Mouse (Mus musculus) heart, postnatal 4 days (tissue): ENCODE data around the gene Prkab1. TPM values are rescaled to one million over a fixed set of nuclear protein-coding genes. Genes with fewer than 3 reads are reported as not detected.
A peak's percentile ranks its signal among the peaks of the same experiment; 100 is the strongest.

Source experiments
- DNase-seq: peaks from one replicate; pipeline ENCODE4 v3.0.0; 2021
- total RNA-seq, 2 experiments: library from RNA; stranded (reverse); gene quantifications; 2 replicates each; pipeline ENCODE4 v1.2.3; 2021

The Prkab1 gene
- total RNA-seq, 2 experiments from 2014 or later, result 67.9 to 72.7 TPM

DNA sequence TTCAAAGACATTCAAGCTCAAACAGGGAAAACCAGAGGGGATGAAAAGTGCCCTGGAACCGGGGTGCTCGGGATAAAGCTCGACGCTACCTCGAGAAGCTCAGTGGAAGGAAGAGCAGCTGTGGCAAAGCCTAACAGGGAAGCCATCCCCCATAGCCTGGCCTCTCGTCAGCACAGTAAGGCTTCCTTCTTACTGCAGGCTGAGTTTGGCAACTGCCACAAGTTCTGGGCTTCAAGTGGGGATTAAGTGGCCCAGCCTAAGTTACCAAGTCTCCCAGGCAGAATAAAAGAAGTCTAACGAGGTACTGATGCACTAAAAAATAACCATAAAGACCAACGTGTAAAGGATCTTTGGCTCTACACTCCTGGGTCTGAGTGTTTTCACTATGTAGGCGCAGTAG, 6.1 kb downstream of the Prkab1 start:
- DNase-seq, result no peak

DNA sequence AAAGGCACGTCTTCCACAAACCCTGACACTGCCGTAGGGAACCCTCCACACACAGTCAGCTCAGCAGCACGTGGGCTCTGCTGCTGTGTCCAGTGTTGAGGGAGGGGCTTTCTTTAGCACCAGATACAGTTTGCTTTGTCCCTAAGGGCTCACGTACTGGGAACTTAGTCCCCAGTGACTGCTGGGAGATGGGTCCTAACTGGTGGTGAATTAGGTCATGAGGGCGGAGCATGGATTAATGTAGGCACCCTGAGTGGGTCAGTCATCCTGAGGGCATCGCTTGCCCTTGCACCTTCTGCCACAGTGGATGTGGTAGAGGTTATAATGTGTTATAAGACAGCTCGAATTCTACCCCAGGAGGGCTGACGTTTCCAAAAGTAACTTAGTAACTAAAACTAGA, 6.9 kb downstream of the Prkab1 start:
- DNase-seq, result no peak

DNA sequence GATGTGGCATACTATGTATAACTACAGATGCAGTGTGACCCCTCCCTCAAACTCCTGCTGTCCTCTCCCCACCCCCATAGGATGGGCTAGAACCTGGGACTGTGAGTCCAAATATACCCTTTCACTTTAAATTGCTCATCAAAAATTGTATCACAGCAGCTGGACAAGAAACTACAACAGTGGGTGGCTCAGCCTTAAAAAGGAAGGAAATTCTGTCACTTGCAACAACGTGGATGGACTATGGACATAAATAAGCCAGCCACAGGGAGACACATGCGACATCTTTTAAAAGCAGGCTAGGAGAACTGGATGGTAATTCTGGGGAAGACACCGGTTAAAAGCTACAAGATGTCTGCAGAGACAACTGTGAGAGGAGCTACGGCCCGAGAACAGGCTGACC, 7.8 kb downstream of the Prkab1 start:
- no peak for DNase-seq

DNA sequence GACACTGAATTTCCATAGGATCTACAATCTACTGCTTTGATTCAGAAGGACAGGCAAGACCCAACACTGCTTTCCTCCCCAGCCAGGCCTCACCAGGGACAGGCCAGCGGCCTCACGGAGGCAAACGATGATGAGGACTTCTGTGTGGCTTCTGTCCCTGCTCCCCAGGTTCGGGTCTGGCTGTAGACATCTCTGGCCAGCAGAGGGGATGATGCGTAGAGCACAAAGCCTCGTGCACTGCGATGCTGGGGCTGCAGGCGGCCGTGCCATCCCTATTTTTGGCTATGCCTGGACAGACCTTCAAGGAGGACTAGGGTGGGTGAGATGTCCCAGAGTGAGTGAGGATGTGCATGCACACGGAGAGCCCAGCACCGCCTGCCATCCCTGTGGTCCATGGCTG, 10.1 kb downstream of the Prkab1 start:
- no peak for DNase-seq

DNA sequence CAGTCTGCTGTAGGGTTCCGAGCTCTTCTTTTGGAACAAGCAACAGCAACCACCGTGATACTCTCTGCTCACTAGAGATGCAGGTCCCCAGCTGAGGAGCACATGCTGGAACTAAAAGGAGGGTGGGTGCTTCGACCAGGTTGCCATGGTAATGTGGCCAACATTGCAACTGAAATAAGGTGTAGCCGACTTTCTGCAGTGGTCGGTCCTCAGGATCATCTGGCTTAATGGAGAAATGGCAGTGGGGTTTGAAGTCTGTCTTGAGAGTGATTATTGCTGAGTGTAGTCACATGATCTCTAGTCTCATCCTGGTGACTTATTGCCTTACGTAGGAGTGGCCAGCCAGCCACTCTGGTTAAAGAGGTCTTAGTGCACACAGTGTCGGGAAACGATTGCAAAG, 10.5 kb downstream of the Prkab1 start:
- no peak for DNase-seq

DNA sequence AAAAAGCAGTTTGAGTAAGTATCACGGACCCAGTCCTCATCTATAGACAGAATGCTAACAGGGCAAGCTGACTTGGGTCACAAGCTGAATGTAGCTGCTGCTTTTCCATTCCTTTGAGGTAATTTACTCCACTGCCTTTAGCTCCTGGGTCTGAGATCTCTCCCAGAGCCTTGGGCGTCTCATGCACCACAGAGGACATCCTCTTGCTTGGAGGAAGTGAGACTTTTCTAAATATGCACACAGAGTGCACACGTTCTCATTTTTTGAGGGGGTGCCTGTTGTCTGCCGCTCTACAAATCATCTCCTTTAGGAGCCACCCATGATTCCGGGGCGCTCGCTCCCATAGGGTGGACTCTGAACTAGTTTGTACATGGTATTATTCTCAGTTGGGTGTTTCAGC, 11.8 kb downstream of the Prkab1 start:
- DNase-seq, result no peak

DNA sequence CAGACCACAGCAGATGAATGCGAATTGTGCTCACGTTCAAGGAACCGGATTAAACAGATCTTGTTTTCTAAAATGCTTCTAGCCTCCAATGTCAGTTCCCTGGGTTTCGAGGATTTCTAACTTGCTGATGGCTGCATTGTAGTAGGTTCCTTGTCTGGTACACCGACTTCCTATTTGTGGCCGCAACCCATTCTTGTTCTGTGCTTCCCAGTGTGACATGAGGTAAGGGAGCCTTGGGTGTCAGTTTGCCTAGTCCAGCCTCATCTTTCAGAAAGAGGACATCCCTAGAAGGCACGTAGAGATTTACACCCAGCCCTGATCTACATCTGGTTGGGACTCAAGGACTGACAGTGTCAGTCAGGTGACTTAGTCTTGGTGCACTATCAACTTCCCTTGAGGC, 12.6 kb downstream of the Prkab1 start:
- no peak for DNase-seq

DNA sequence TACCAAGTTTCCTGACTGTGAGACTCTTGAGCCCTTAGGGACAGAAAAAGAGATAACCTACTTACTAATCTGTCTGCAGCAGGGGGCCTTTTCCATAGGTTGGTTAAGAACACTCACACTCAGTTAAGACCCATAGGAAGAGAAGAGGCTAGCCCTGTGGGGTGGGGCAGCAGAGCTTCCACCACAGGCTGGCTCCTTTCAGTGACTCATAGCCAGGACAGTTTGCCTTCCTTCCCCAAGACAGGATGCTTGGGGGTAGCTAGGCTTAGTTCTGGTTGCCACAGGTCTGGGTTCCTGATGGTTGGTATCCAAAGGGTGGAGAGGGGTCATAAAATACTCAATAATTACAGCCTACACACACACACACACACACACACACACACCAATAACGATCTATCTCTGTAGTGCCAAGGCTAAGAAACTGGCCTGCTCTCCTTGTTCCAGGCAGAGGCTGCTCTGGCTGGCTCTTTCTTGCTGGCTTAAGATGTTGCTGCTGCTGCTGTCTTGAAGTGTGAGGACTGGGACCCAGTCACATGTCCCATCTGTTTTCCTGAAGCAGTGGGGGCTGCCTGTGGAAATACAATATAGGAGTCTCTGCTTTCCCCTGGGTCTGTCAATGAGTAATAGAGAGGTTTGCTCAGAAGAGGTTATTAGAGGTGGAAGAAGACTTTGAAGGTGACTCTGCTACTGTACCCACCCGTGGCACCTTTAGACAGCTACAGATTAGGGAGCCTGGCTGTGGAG, 14.3 kb downstream of the Prkab1 start:
- no peak for DNase-seq

DNA sequence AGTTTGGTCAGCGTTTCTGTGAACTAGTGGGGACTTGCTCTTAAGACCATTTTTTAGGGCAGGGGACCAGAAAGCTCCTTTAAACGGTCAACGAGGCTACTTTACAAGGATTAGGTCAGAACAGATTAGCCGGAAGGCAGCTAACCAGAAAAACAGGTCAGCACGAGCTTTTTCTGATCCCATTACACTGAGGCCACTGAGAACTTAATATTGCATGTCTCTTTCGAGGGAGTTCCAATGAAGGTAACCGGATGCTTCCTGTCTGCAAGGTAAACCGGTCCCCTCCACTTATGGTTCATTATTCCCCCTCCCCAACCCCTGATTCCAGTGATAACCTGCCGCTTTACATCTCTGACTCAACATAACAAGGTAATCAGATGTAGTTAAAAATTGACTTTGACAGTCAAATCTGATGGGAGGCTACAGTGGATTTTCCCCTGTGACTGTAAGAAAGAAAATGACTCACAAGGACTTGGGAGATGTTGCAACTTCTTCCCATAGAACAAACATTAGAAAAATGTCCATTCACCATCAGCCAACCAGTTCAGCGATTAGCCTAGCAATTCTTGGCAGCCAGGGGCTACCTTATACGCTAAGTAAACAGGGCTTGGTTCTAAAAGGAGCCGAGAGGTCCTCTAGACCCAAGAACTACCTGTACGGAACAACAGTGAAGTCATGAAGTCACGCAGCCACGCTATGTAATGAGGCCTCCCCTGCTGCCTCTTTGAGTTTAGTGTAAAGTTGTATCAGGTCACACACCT, 15.0 kb downstream of the Prkab1 start:
- DNase-seq, result no peak

DNA sequence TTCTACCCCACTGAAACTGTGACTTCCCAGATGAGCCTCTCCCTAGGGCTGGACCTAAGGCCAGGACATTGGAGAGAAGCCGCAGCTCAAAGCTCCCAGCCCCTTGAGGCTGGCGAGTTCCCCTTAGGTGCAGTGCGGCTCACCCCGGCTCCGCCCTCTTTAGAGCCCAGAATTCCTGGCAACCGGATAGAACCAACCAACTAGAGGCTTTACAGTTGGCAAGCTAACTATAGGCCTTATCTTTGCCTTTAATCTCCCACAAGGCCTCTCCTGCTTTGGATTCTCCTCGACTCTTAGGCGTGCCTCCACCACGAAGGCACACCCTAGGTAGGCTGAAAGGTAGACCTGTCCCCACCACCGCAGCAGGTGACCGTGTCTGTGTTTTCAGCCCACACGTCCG, 16.6 kb downstream of the Prkab1 start:
- no peak for DNase-seq

DNA sequence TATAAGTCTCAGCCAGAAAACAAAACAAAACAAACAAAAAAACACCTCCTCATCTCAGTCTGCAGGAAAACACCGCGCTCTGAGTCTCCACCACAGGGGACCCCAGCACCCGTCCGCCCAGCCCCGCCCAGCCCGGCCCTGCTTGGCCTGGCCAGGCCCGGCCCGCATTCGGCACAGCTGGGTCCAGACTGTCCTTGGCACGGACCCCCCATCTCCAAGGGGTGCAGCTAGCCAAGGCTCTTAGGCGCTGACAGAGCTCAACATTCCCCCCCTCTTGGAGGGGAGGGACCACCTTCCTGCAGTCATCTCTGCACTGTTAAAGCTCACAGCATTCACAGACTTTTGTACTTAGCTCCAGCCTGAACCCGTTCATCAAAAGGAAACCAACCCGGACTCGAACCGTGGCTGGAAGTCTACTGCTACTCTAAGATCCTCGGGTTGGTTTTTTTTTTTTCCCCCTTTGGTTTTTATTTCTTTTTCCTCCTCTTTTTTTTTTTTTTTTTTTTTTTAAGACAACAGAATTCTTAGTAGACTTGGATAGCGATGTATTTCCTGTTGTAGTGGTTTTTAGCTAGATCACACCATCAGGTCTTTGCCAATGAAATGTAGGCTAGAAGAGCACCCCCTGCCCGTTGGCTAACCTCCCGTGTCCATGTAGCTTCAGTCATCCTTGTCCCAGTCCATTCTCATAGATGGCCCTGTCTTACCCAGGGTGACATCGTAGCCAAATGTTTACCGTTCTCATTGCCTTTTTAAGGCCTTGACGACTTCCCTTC, 17.8 kb downstream of the Prkab1 start:
- DNase-seq, result peak; percentile 49

DNA sequence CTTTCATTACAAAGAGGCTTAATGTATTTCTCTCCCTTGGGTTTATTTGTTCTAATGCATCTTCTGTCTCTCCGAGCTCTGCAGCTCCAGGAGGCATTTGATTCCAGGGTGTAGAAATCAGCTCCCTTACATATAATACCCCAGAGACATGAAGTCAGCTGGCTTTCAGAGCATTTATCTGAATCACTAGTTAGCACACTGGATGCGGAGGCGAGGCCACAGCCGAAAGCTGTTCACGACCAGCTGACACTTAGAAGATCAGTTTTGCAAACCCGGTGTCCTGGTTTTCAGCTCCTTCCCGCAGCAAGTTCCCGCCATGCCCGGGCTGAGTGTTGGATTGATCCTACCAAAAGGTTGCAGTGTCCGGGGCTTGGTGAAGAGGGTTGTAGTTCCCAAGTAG, 20.0 kb downstream of the Prkab1 start:
- DNase-seq, result no peak

DNA sequence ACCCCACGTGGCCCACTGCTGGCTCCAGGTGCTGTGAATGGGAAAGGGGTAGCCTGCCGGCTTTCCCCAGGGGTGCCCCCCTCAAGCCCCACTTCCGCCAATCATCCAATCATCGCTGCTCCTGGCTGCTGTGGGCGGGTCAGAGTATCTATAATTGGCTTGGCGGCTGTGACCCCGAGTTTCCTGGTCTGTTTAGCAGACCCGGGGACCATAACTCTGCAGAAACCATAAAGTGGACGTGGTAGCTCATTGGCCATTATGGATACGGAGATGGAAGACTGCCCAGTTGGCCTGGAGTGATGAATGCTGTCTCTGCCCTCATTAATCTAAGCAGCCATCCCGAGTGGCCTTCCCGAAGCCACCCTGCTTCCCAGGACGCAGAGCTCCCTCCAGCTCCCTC, 20.5 kb downstream of the Prkab1 start:
- DNase-seq, result no peak

DNA sequence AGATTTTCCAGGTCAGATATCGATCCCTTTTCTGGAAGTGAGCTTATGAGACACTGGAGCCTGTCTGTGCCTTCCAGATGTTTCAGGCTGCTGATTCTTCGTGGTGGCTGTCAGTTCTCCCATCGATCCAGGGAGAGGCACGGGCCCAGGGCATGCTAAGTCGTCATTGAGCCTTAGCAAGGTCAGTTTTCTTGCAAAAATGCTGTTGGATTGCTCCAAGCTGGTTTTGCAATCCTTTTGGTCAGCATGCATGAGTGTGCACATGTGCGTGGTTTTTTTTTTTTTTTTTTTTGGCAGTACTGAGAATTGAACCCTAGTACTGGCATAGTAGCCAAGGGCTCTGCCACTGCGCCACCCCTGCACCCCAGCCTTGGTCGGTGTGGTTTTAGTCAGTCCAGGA, 21.2 kb downstream of the Prkab1 start:
- no peak for DNase-seq

DNA sequence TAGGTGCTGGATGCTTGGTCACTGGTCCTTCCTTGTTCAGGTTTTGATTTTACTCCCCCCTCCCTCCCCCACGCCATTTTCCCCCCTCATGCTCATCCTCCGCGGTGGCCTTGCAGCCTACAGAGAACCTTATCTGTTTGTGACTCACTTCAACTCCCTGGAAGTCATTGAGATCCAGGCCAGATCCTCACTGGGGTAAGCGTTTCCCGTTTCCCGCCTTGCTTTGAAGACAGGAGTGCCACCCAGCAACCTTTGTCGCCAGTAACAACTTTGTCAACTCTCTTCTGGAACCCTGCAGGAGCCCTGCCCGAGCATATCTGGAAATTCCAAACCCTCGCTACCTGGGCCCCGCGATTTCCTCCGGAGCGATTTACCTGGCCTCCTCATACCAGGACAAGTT, 26.9 kb downstream of the Prkab1 start:
- DNase-seq, result no peak

DNA sequence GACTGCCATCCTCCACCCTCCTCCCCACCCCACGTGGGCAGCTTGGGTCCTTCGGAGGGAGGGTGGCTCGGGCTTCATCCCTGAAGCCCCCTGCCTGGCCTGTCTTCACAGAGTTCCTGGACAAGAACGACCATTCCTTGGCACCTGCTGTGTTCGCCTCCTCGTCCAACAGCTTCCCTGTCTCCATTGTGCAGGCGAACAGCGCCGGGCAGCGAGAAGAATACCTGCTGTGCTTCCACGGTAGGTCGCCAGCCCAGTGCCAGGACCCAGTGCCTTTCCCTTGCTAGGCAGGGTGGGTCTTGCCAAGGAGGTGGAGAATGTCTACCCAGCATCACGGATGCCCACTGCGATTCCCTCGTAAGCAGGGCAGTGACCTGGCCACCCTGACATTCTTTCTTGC, 30.2 kb downstream of the Prkab1 start:
- DNase-seq, result no peak

DNA sequence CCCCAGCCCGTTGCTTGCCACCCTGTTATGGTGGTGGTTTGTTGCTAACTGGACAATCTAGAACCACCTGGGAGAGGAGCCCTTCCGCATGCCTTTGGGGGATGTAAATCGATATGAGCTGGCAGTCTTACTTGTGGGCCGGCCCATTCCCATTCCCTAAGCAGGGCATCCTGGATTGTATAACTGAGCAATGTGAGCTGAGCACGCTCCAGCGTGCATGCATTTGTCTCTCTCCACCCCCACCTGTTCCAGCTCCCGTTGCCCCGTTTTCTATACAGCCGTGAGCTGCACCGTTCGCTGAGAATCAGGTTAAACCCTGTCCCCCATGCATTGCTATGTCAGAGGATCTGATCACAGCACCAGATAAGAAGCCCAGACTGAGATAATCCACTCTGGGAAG, 32.6 kb downstream of the Prkab1 start:
- DNase-seq, result no peak

DNA sequence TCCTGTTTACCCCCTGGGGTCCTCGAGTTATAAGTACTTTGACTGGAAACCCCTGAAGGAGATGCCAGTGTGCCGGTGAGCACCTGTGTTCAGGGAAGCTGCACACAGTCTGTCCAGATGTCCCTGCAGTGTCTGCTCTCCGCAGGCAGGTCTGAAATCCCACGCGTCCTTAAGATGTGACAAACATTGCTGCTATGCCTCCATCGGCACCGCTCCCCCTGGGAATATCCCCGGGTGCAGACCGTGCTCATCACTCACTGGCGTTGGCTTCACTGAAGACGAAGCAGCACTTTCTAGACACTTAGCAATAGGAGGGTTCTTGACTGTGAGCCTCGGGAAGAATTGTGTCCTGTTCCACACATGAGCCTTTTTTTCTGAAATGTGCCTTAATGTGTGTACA, 37.0 kb downstream of the Prkab1 start:
- DNase-seq, result no peak

DNA sequence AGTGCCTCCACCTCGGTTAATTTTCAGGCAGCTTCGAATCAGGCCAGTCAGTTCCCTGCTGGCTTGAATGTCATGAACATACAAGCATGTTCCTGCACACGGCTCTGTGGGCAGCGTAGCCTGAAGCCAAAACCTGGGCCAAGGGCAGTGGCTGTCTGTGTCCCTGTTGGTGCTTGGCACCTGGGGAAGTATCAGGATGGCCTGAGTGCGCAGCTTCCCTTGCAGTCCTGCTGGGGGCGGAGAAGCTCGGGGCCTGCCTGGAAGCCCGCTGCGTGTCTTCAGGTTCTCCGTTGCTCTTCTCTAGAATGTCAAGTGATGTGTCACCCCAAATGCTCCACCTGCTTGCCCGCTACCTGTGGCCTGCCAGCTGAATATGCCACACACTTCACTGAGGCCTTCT, 39.2 kb downstream of the Prkab1 start:
- no peak for DNase-seq

DNA sequence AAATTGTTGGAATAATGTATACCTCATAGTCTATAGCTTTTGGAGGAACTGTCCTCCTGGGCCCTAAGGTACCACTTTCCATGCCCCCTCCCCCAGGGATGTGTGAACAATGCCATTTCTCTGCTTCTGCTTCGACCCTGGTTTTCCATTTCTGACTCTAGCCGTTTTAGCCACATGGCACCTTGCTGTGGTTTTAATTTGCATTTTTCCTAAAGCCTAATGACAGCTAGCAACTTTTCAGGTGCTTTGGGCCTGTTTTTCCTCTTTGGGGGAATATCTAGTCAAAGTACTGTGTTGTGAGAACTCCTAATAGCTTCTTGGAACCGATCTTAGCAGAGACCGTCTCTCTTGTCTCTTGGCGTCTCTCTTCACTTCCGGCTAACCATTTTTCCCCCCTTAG, 39.9 kb downstream of the Prkab1 start:
- no peak for DNase-seq

DNA sequence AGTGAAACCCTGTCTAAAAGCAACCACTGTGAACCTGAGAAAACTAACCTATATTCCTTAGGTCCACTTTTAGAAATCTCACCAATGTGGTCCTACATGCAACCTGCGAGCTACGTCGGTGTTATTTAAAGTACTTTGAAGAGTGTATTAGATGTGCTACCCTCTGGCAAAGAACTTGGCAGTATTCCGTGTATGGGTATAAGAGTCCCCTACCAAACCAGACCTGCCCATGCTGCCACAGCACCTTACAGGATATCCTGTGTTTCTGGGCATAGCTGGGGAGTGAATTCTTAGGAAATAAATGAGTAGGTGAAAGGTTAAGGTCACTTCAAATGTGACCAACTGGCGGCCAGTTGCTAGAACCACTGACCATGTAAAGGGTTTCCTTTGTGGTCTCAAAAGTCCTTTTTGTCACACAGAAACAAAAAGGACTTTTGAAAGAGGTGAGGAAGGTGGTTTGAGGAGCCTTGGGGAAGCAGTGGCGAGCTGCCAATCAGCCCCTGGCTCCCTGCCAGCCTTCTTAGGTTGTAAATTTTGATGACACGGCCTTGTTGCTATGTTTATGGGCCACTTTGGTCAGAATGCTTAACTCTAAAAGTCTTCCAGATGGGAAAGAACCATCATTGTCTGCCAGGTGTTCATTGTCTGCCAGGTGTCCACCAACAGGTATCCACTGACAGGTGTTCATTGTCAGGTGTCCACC, 41.5 kb downstream of the Prkab1 start:
- DNase-seq, result peak; percentile 61

DNA sequence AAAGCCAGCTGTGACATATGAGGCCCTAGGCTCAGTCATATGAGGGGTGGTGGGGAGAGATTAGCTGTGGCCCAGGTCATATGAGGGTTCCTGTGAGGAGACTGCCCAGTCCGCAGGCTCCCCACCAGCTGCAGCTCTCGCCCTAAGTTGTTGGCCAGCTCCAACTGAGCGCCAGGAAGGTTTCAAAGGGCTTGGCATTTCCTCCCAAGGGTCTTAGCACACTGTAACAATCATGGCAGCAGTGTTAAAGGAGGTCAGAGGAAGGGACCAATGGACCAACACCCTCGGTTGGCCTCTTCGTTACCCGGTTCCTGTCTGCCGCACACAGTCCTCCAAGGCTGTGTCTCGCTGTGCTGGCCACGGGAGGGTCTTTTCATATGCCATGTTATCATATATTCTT, 43.8 kb downstream of the Prkab1 start:
- no peak for DNase-seq

DNA sequence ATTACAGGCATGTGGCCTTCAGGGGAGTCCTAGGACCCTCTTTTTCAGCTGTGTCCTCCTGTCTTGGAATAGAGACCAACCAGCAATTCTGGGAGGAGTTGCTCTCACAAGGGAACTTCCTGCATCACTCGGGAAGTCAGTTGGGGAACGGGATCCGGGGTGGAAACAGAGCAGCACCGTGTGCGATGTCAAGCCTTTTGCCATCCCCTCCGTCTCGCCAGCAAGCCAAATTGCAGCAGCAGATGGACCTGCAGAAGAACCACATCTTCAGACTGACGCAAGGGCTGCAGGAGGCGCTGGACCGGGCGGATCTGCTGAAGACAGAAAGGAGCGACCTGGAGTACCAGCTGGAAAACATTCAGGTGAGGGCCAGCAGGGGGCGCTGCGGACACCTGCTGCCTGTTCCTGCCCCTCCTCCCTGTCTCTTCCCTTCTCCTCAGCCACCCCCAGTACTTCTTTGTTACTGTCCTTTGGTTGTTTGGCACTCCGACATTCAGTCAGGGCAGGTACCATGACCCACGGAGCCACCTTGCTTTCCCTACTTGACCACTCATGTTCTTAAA, 45.1 kb downstream of the Prkab1 start:
- DNase-seq, result peak; percentile 24
